Mouse (Mus musculus) embryonic facial prominence, embryonic 12.5 days (tissue): ENCODE measurements around the gene Sf3b3. TPM values are rescaled to one million over a fixed set of nuclear protein-coding genes. Genes with fewer than 3 reads are reported as not detected.

ENCODE experiments used
- ATAC-seq: fragments of 200-750 bp; cut with Nextera tagmentation; 2 replicates; pipeline ENCODE4 v1.8.0; 2017; ENCODE audit not compliant: insufficient number of reproducible peaks, insufficient read depth, low FRiP score, low TSS enrichment
- H3K27ac ChIP-seq: fragments of 300-500 bp; sonication (generic); 2 replicates; pipeline ENCODE4 v1.5.1; 2016; ENCODE audit warnings: mild to moderate bottlenecking
- H3K27me3 ChIP-seq: fragments of 300-500 bp; sonication (generic); 2 replicates; pipeline ENCODE4 v1.6.1; 2016; ENCODE audit warnings: mild to moderate bottlenecking, moderate library complexity
- H3K36me3 ChIP-seq: fragments of 300-500 bp; sonication (generic); 2 replicates; pipeline ENCODE4 v1.6.1; 2016; ENCODE audit warnings: mild to moderate bottlenecking
- H3K4me1 ChIP-seq: fragments of 300-500 bp; sonication (generic); 2 replicates; pipeline ENCODE4 v1.6.1; 2016
- H3K4me2 ChIP-seq: fragments of 300-500 bp; sonication (generic); replicated peaks from 2 replicates; pipeline ENCODE4 v1.6.1; 2016; ENCODE audit warnings: mild to moderate bottlenecking, moderate library complexity
- H3K4me3 ChIP-seq: fragments of 300-500 bp; sonication (generic); 2 replicates; pipeline ENCODE4 v1.5.1; 2016; ENCODE audit warnings: mild to moderate bottlenecking
- H3K9ac ChIP-seq: fragments of 300-500 bp; sonication (generic); 2 replicates; pipeline ENCODE4 v1.6.1; 2016; ENCODE audit warnings: mild to moderate bottlenecking, moderate library complexity
- H3K9me3 ChIP-seq: fragments of 300-500 bp; sonication (generic); 2 replicates; pipeline ENCODE4 v1.6.1; 2016; ENCODE audit warnings: mild to moderate bottlenecking, moderate library complexity
- WGBS: fragments of 180-500 bp; shearing (Covaris S2); methylation state at CpG from one replicate; pipeline ENCODE4 v1.1.7; 2016; 5-methylcytosine and 5-hydroxymethylcytosine counted together
- polyA plus RNA-seq: library from polyadenylated mRNA; unstranded; fragments of >200 nt; fragmentation: Nextera tagmentation; extraction: Ambion mirVana; gene quantifications from 2 replicates; pipeline ENCODE4 v1.2.1, GENCODE M21; 2016

Sf3b3 gene
- polyA plus RNA-seq, 1 experiment from 2014 or later = 196 TPM

- no peak overlapping the region for H3K4me2 ChIP-seq
- no peak overlapping the region for H3K4me3 ChIP-seq
- no peak overlapping the region for H3K9ac ChIP-seq
- H3K4me1 ChIP-seq = no peaks in the 10 kb centered on the region
- no peaks in the 10 kb centered on the region for H3K36me3 ChIP-seq
- no peaks in the 10 kb centered on the region for H3K9me3 ChIP-seq
- no peak for ATAC-seq
- 58% methylated on average over 6 of the region's 6 CpGs for WGBS
- H3K27me3 ChIP-seq = no peaks in the 10 kb centered on the region
- no peak overlapping the region for H3K27ac ChIP-seq
Measured at GRCm38 (mm10) chr8:110761988-110762387, 84.6 kb downstream of the Sf3b3 start.

DNA sequence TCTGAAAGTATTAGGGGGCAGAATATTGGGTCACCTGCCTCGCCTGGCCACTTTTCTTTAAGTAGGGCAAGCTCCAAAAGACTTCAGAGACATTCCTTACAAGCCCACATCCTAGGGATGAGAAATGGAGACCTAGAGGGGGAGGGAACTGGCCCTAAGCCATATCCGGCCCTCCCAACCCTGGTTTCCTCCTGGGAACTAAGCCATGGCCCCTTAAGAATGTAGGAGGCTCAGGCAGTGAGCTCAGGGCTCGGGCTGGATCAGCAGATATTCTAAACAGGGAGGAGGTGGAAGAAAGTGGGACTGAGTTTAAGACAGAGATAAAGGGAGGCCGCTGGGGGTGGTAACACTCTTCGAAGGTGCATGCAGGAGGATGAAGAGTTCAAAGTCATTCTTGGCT lies 85.4 kb downstream of the Sf3b3 start:
- no peak overlapping the region for H3K27ac ChIP-seq
- no peak overlapping the region for H3K9ac ChIP-seq
- no peak for ATAC-seq
- no peaks in the 10 kb centered on the region for H3K4me1 ChIP-seq
- no peak overlapping the region for H3K4me3 ChIP-seq
- WGBS = 54% methylated on average over 5 of the region's 5 CpGs
- H3K4me2 ChIP-seq = no peak overlapping the region
- H3K9me3 ChIP-seq = no peaks in the 10 kb centered on the region
- H3K36me3 ChIP-seq = no peaks in the 10 kb centered on the region
- no peaks in the 10 kb centered on the region for H3K27me3 ChIP-seq

DNA sequence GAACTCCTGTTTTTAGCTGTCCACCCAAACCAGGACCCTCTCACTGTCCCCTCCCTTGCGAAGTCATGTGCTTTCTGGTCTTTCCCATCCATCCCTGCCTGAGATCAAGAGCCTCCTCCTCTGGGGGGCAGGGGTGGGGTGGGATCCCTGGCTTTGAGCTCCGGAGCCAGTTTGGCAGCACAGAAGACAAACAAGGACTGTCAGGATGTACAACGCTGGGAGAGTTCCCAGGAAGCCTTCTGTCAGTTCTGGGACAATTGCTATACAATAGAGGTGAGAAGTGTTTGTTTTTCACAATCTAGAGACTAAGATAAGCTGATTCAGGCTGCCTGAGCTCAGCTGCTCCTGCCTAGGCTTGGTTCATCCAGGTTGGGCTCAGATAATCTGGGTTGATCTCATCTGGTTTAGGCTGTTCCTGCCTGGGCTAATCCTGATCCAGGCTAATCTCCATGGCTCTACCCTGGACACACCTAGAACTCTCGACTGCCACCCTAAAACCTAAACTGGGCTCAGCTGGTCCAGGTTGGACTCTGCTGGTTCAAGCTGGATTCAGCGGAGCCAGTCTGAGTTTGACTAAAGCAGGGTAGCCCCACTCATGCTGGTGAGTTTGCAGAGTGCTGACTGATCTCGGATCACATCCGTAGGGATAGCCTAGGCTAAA lies 86.2 kb downstream of the Sf3b3 start:
- Histone ChIP-seq H3K9me3 (no peaks in the 10 kb centered on the region), H3K4me2 (no peak overlapping the region), H3K4me1 (no peaks in the 10 kb centered on the region), H3K27me3 (no peaks in the 10 kb centered on the region), H3K9ac (no peak overlapping the region), H3K4me3 (no peak overlapping the region), H3K36me3 (no peaks in the 10 kb centered on the region), H3K27ac (no peak overlapping the region)
- 70% methylated on average over 7 of the region's 7 CpGs for WGBS
- no peak for ATAC-seq

Other genes starting within 250 kb of the Sf3b3 start
- 24.8 and 25.6 TPM in 2 replicates for gene Vac14, start 228.2 kb downstream of the Sf3b3 start, polyA plus RNA-seq
- gene Mtss1l, start 125.3 kb downstream of the Sf3b3 start, polyA plus RNA-seq = 10.9 and 17.4 TPM in 2 replicates
- 0.46 and 0.83 TPM in 2 replicates for gene Il34, start 40.9 kb downstream of the Sf3b3 start, polyA plus RNA-seq
- gene Cog4, start 187 bp downstream of the Sf3b3 start, polyA plus RNA-seq = 85.5 and 87.8 TPM in 2 replicates
- 16.8 and 17.0 TPM in 2 replicates for gene Fuk, start 55.7 kb upstream of the Sf3b3 start, polyA plus RNA-seq
- 44.6 and 45.5 TPM in 2 replicates for gene St3gal2, start 73.1 kb upstream of the Sf3b3 start, polyA plus RNA-seq
- 14.1 and 16.8 TPM in 2 replicates for gene Ddx19a, start 151.0 kb upstream of the Sf3b3 start, polyA plus RNA-seq
- gene Ddx19b, start 185.0 kb upstream of the Sf3b3 start, polyA plus RNA-seq = 5.5 and 5.6 TPM in 2 replicates
- gene Aars, start 186.4 kb upstream of the Sf3b3 start, polyA plus RNA-seq = 69.9 and 71.9 TPM in 2 replicates
- 26.0 and 26.9 TPM in 2 replicates for gene Exosc6, start 209.6 kb upstream of the Sf3b3 start, polyA plus RNA-seq
- 1.6 and 2.3 TPM in 2 replicates for gene Clec18a, start 245.6 kb upstream of the Sf3b3 start, polyA plus RNA-seq
- gene Pdpr, start 247.8 kb upstream of the Sf3b3 start, polyA plus RNA-seq = 12.8 and 14.3 TPM in 2 replicates